Mouse (Mus musculus) embryonic fibroblast, embryonic 13.5 days (primary cell): ENCODE results near the gene Gltpd2.

Experiments
- CTCF ChIP-seq: IDR thresholded peaks from 2 replicates; pipeline ENCODE4 v1.5.1; 2011; ENCODE audit warnings: mild to moderate bottlenecking, control low read depth, low read length, moderate library complexity, borderline replicate concordance; ENCODE audit not compliant: insufficient read depth
- POLR2A ChIP-seq: IDR thresholded peaks from 2 replicates; pipeline ENCODE4 v1.6.1; 2011; ENCODE audit warnings: low read depth, mild to moderate bottlenecking, control low read depth, low read length, moderate library complexity

DNA sequence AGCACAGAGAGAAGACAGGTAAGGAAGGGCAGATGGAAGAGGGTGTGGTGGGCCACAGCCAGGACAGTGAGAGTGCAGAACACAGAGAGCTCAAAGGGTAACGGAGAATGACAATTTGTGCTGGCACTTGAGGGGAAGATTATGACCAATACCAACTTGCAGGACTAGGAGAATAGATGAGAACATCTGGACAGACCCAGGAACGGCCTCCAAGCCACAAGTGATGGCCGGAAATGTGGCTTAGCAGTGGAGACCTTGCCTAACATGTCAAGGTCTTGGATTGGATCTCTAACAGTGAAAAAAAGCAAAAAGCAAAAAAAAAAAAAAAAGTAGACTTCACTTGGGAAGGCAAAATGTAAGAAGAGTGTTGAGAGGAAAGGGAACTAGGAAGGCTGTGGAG is 49.2 kb upstream of the Gltpd2 start:
- TF ChIP-seq CTCF (no peak), POLR2A (no peak)
